Mouse (Mus musculus): ENCODE data around the gene Olfr1385. TPM values are rescaled to one million over a fixed set of nuclear protein-coding genes. Genes with fewer than 3 reads are reported as not detected.
"Not testable (repeated sequence)": the region's sequence is repeated elsewhere in the genome, so short reads cannot be mapped to it uniquely, and the experiment has no call there.

The Olfr1385 gene
- not detected for total RNA-seq (2021)
- long read RNA-seq, experiment 1 = 0 reads
- long read RNA-seq, experiment 2 = 0 reads

DNA sequence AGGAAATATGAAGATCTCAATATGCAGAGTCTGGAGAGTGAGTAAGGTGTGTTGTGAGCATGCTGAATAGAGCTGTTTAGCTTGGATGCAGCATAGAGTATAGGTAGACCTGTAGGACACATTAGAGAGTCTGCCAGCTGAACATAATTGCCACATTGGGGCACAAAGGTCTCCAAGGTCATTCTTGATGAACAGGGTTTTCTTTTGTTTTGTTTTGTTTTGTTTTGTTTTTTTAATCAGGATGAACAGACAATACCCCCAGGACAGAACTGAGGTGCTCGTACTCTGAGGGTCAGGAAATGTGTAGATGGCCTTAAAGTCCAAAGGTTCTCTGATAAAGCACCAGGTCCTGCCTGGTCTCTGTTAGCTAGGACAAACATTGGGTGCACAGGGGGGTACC is at the start of gene Olfr1385:
Gene Olfr1385 (plus strand): TSS at position 301 of the 400 bp plus-strand sequence.
- not testable (repeated sequence) for DNase-seq (ENCODE audit: low spot score)

DNA sequence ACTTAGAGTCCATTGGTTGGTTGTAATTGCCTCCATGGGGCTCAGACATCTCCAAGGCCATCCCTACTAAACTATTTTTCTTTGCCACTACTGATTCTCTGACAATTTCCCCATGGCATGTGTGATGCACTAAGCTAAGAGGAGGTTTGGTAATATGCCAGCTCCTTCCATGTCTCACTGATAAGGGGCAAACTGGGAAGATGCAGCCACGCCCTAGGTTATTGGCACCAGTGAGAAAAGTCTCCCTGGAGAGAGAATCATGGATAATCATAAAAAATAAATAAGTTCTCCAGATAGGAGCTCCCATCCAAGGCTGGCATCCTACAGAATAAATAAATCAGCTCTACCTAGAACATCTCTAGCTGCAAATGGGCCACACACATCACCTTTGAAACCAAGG is 33.8 kb upstream of the Olfr1385 start, which contains the start of gene Olfr1387:
Gene Olfr1387 (plus strand): TSS at position 301 of the 400 bp plus-strand sequence.
- DNase-seq (ENCODE audit: low spot score) = no peak

GRCm38 (mm10) chr11:49464746-49465145 is 24.1 kb upstream of the Olfr1385 start, which contains the start of gene Olfr1386:
TSS of gene Olfr1386 (plus strand) at chr11:49465046.
- DNase-seq (ENCODE audit: low spot score) = not testable (repeated sequence)

- no peak for DNase-seq (ENCODE audit: low spot score)
These were observed 2.9 kb upstream of the Olfr1385 start for GRCm38 (mm10) chr11:49485973-49486372.

GRCm38 (mm10) chr11:49518086-49518485 is 29.2 kb downstream of the Olfr1385 start:
- DNase-seq (ENCODE audit: low spot score) = no peak

DNA sequence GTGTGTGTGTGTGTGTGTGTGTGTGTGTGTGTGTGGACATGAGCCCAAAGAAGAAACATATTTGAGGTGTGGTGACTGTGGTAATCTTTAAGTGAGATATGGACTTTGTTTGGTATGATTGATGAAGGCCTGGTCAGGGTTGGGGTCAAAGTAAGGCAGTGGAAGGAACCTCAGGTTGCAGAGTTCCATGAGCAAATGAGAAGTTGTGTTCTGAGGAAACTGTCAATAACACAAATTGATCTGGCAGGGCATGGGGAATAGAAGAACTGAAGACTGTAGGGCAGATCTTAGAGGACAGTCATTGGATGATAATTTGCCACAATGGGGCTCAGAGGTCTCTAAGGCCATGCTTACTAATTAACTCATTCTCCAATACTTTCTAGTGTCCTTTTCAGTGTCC is 30.5 kb downstream of the Olfr1385 start, which contains the start of gene Olfr1383:
Gene Olfr1383 (plus strand): TSS at position 301 of the 400 bp plus-strand sequence.
- DNase-seq (ENCODE audit: low spot score) = no peak

DNA sequence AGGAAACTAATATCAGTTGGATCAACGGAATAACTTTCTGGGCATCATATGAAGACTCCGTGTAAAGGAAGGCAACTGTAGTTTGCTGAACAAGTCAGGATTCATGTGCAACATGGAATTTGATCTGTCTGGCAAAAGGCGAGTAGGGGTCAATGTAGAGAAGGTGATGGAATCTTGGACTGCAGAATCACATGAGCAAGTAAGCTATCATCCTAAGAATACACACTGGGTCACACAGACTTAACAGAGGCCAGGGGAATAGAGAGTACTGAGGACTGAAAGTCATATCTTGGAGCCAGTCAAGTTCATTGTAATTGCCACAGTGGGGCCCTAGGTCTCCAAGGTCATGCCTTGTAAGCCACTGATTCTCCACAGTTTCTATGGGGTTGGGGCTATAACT is 39.1 kb downstream of the Olfr1385 start, which contains the start of gene Olfr1382:
Gene Olfr1382 (plus strand): TSS at position 301 of the 400 bp plus-strand sequence.
- no peak for DNase-seq (ENCODE audit: low spot score)

DNA sequence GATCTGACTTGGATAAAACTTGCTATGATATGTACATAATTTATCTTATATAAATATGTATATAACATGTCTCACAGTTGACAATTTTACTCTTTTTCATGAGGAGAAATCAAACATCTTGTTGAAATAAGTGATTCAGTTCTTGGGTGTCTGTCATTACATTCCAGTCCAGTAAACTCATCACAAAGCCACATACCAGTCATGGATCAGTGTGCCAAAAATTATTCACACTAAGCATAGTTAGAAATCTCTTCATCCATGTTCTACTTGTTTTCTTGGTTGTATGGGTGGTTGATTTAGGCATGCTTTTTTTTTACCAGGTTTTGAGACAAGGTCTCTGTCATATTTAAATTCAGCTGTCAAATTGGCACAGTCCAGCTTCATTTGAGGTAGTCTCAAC is 43.9 kb downstream of the Olfr1385 start:
- no peak for DNase-seq (ENCODE audit: low spot score)

GRCm38 (mm10) chr11:49536631-49537030 is 47.8 kb downstream of the Olfr1385 start:
- not testable (repeated sequence) for DNase-seq (ENCODE audit: low spot score)

DNA sequence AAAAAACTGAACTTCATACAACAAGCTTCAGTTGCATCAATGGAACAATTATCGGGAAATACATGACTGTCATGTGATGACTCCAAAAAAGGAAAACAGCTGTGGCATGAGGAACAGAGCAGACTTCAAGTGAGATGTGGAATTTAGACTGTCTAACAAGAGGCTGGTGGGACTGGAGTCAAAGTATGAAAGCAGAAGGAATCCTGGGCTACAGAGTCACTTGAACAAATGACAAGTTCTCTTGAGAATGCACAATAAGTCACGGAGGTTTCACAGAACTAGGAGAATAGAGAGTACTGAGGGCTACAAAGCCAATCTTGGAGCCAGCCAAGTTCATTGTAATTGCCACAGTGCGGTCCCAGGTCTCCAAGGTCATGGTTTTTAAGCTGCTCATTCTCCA is 54.3 kb downstream of the Olfr1385 start, which contains the start of gene Olfr1381:
Gene Olfr1381 (plus strand): TSS at position 301 of the 400 bp plus-strand sequence.
- DNase-seq (ENCODE audit: low spot score) = not testable (repeated sequence)

Other genes starting within 250 kb of the Olfr1385 start
- gene Mgat1, start 244.9 kb upstream of the Olfr1385 start, total RNA-seq (2021) = 10 to 100 TPM; 41.0 to 49.9 TPM
- under 1 TPM in 1 of 2 experiments, not detected in 1; 0.09 TPM for gene Olfr1393, start 210.8 kb upstream of the Olfr1385 start, total RNA-seq (2021)
- not detected for gene Olfr1392, start 203.8 kb upstream of the Olfr1385 start, total RNA-seq (2021)
- gene Olfr10, start 184.3 kb upstream of the Olfr1385 start, total RNA-seq (2021) = not detected
- gene Olfr1391, start 166.3 kb upstream of the Olfr1385 start, total RNA-seq (2021) = not detected
- gene Olfr1390, start 153.9 kb upstream of the Olfr1385 start, total RNA-seq (2021) = not detected
- gene Olfr1389, start 66.0 kb upstream of the Olfr1385 start, total RNA-seq (2021) = not detected
- under 1 TPM in 1 of 2 experiments, not detected in 1; 0.07 TPM for gene Olfr1388, start 52.4 kb upstream of the Olfr1385 start, total RNA-seq (2021)
- not detected for gene Olfr1387, start 33.7 kb upstream of the Olfr1385 start, total RNA-seq (2021)
- gene Olfr1386, start 24.0 kb upstream of the Olfr1385 start, total RNA-seq (2021) = not detected
- not detected for gene Olfr1384, start 17.7 kb downstream of the Olfr1385 start, total RNA-seq (2021)
- under 1 TPM in 1 of 2 experiments, not detected in 1; 0.30 TPM for gene Olfr1383, start 30.6 kb downstream of the Olfr1385 start, total RNA-seq (2021)
- not detected for gene Olfr1382, start 39.2 kb downstream of the Olfr1385 start, total RNA-seq (2021)
- gene Olfr1381, start 54.4 kb downstream of the Olfr1385 start, total RNA-seq (2021) = not detected
- gene Olfr1380, start 67.8 kb downstream of the Olfr1385 start, total RNA-seq (2021) = not detected
- gene Flt4, start 120.2 kb downstream of the Olfr1385 start, total RNA-seq (2021) = 1 to 10 TPM; 2.3 to 3.9 TPM
- gene Scgb3a1, start 174.5 kb downstream of the Olfr1385 start, total RNA-seq (2021) = not detected
- gene Cnot6, start 223.7 kb downstream of the Olfr1385 start, total RNA-seq (2021) = 10 to 100 TPM; 10.4 to 10.7 TPM

Data from gastrocnemius, adult 18-20 months (tissue).